Mouse (Mus musculus): ENCODE results near the gene Sh3bp5l. TPM values are rescaled to one million over a fixed set of nuclear protein-coding genes. Genes with fewer than 3 reads are reported as not detected.

The Sh3bp5l gene
- polyA plus RNA-seq, 1 experiment = 38.1 TPM

GRCm38 (mm10) chr11:58350628-58351027 is 20.1 kb downstream of the Sh3bp5l start:
- Histone ChIP-seq H3K79me2 (ENCODE audit: control insufficient read depth, insufficient read depth) (no peaks in the 10 kb centered on the region), H3K36me3 (ENCODE audit: control insufficient read depth, insufficient read depth) (no peaks in the 10 kb centered on the region), H3K4me3 (no peak overlapping the region), H3K27me3 (ENCODE audit: control insufficient read depth, insufficient read depth, insufficient read length) (no peaks in the 10 kb centered on the region), H3K4me2 (ENCODE audit: low read depth) (no peak overlapping the region), H3ac (ENCODE audit: control insufficient read depth, insufficient read length) (no peak overlapping the region)
- TF ChIP-seq TCF3 (IDR thresholded peaks at IDR 0.05; ENCODE audit: insufficient read length, low read depth) (no peak), E2F4 (IDR thresholded peaks at IDR 0.05; ENCODE audit: insufficient read depth) (no peak), MYOD1 (IDR thresholded peaks at IDR 0.05; ENCODE audit: control insufficient read depth in 1 of 3, insufficient read length in 2 of 3, low read depth in 2 of 3) (no peak), SRF (IDR thresholded peaks at IDR 0.05; ENCODE audit: control insufficient read depth, insufficient read length, low read depth) (no peak), MYOG (IDR thresholded peaks at IDR 0.05; ENCODE audit: control insufficient read depth in 1 of 3, insufficient read depth in 1 of 3, insufficient read length in 2 of 3, low read depth in 2 of 3) (no peak), POLR2AphosphoS2 (IDR thresholded peaks at IDR 0.05; ENCODE audit: insufficient read length, low read depth) (no peak), TCF12 (IDR thresholded peaks at IDR 0.05; ENCODE audit: insufficient read depth, poor library complexity, severe bottlenecking) (no peak), USF1 (IDR thresholded peaks at IDR 0.05; ENCODE audit: low read depth) (no peak), REST (IDR thresholded peaks at IDR 0.05; ENCODE audit: insufficient read depth, insufficient read length) (no peak), POLR2A (IDR thresholded peaks at IDR 0.05; ENCODE audit: insufficient read length, low read depth) (no peak), MAX (IDR thresholded peaks at IDR 0.05; ENCODE audit: low read depth) (no peak), CEBPB (IDR thresholded peaks at IDR 0.05; ENCODE audit: insufficient read depth, poor library complexity, severe bottlenecking) (no peak)

GRCm38 (mm10) chr11:58351179-58351578 is 20.7 kb downstream of the Sh3bp5l start:
- no peak overlapping the region for H3K4me3 ChIP-seq
- TF ChIP-seq MYOG (IDR thresholded peaks at IDR 0.05; ENCODE audit: control insufficient read depth in 1 of 3, insufficient read depth in 1 of 3, insufficient read length in 2 of 3, low read depth in 2 of 3) = no peak
- peak; percentile 31 for TF ChIP-seq POLR2AphosphoS2 (IDR thresholded peaks at IDR 0.05; ENCODE audit: insufficient read length, low read depth)
- H3ac ChIP-seq (ENCODE audit: control insufficient read depth, insufficient read length) = no peak overlapping the region
- H3K36me3 ChIP-seq (ENCODE audit: control insufficient read depth, insufficient read depth) = no peaks in the 10 kb centered on the region
- H3K27me3 ChIP-seq (ENCODE audit: control insufficient read depth, insufficient read depth, insufficient read length) = no peaks in the 10 kb centered on the region
- no peaks in the 10 kb centered on the region for H3K79me2 ChIP-seq (ENCODE audit: control insufficient read depth, insufficient read depth)
- H3K4me2 ChIP-seq (ENCODE audit: low read depth) = no peak overlapping the region

- no peak overlapping the region for H3K4me2 ChIP-seq (ENCODE audit: low read depth)
- H3K27me3 ChIP-seq (ENCODE audit: control insufficient read depth, insufficient read depth, insufficient read length) = no peaks in the 10 kb centered on the region
- TF ChIP-seq POLR2A (IDR thresholded peaks at IDR 0.05; ENCODE audit: insufficient read length, low read depth) (no peak), MAX (IDR thresholded peaks at IDR 0.05; ENCODE audit: low read depth) (no peak), TCF3 (IDR thresholded peaks at IDR 0.05; ENCODE audit: insufficient read length, low read depth) (no peak), REST (IDR thresholded peaks at IDR 0.05; ENCODE audit: insufficient read depth, insufficient read length) (no peak)
- H3ac ChIP-seq (ENCODE audit: control insufficient read depth, insufficient read length) = no peak overlapping the region
- no peaks in the 10 kb centered on the region for H3K79me2 ChIP-seq (ENCODE audit: control insufficient read depth, insufficient read depth)
- H3K36me3 ChIP-seq (ENCODE audit: control insufficient read depth, insufficient read depth) = no peaks in the 10 kb centered on the region
- no peak overlapping the region for H3K4me3 ChIP-seq
Observed at GRCm38 (mm10) chr11:58352681-58353548, 22.4 kb downstream of the Sh3bp5l start.

GRCm38 (mm10) chr11:58353709-58354108 is 23.2 kb downstream of the Sh3bp5l start:
- no peak for TF ChIP-seq SRF (IDR thresholded peaks at IDR 0.05; ENCODE audit: control insufficient read depth, insufficient read length, low read depth)
- TF ChIP-seq POLR2AphosphoS2 (IDR thresholded peaks at IDR 0.05; ENCODE audit: insufficient read length, low read depth) = no peak
- no peak for TF ChIP-seq USF1 (IDR thresholded peaks at IDR 0.05; ENCODE audit: low read depth)
- no peak for TF ChIP-seq MYOG (IDR thresholded peaks at IDR 0.05; ENCODE audit: control insufficient read depth in 1 of 3, insufficient read depth in 1 of 3, insufficient read length in 2 of 3, low read depth in 2 of 3)
- no peak for TF ChIP-seq REST (IDR thresholded peaks at IDR 0.05; ENCODE audit: insufficient read depth, insufficient read length)
- no peak for TF ChIP-seq E2F4 (IDR thresholded peaks at IDR 0.05; ENCODE audit: insufficient read depth)
- TF ChIP-seq TCF3 (IDR thresholded peaks at IDR 0.05; ENCODE audit: insufficient read length, low read depth) = no peak
- TF ChIP-seq CEBPB (IDR thresholded peaks at IDR 0.05; ENCODE audit: insufficient read depth, poor library complexity, severe bottlenecking) = no peak
- no peak for TF ChIP-seq MAX (IDR thresholded peaks at IDR 0.05; ENCODE audit: low read depth)
- no peak for TF ChIP-seq MYOD1 (IDR thresholded peaks at IDR 0.05; ENCODE audit: control insufficient read depth in 1 of 3, insufficient read length in 2 of 3, low read depth in 2 of 3)
- no peak for TF ChIP-seq TCF12 (IDR thresholded peaks at IDR 0.05; ENCODE audit: insufficient read depth, poor library complexity, severe bottlenecking)
- no peak for TF ChIP-seq POLR2A (IDR thresholded peaks at IDR 0.05; ENCODE audit: insufficient read length, low read depth)
- Histone ChIP-seq H3ac (ENCODE audit: control insufficient read depth, insufficient read length) (no peak overlapping the region), H3K36me3 (ENCODE audit: control insufficient read depth, insufficient read depth) (no peaks in the 10 kb centered on the region), H3K79me2 (ENCODE audit: control insufficient read depth, insufficient read depth) (no peaks in the 10 kb centered on the region), H3K4me2 (ENCODE audit: low read depth) (no peak overlapping the region), H3K4me3 (no peak overlapping the region), H3K27me3 (ENCODE audit: control insufficient read depth, insufficient read depth, insufficient read length) (no peaks in the 10 kb centered on the region)

GRCm38 (mm10) chr11:58354476-58354875 is 24.0 kb downstream of the Sh3bp5l start:
- H3K4me2 ChIP-seq (ENCODE audit: low read depth) = no peak overlapping the region
- H3ac ChIP-seq (ENCODE audit: control insufficient read depth, insufficient read length) = no peak overlapping the region
- no peaks in the 10 kb centered on the region for H3K79me2 ChIP-seq (ENCODE audit: control insufficient read depth, insufficient read depth)
- TF ChIP-seq USF1 (IDR thresholded peaks at IDR 0.05; ENCODE audit: low read depth) (no peak), POLR2A (IDR thresholded peaks at IDR 0.05; ENCODE audit: insufficient read length, low read depth) (no peak), MYOG (IDR thresholded peaks at IDR 0.05; ENCODE audit: control insufficient read depth in 1 of 3, insufficient read depth in 1 of 3, insufficient read length in 2 of 3, low read depth in 2 of 3) (no peak), MAX (IDR thresholded peaks at IDR 0.05; ENCODE audit: low read depth) (no peak), REST (IDR thresholded peaks at IDR 0.05; ENCODE audit: insufficient read depth, insufficient read length) (no peak), TCF12 (IDR thresholded peaks at IDR 0.05; ENCODE audit: insufficient read depth, poor library complexity, severe bottlenecking) (no peak), SRF (IDR thresholded peaks at IDR 0.05; ENCODE audit: control insufficient read depth, insufficient read length, low read depth) (no peak), POLR2AphosphoS2 (IDR thresholded peaks at IDR 0.05; ENCODE audit: insufficient read length, low read depth) (no peak), E2F4 (IDR thresholded peaks at IDR 0.05; ENCODE audit: insufficient read depth) (no peak)
- no peaks in the 10 kb centered on the region for H3K36me3 ChIP-seq (ENCODE audit: control insufficient read depth, insufficient read depth)
- no peak overlapping the region for H3K4me3 ChIP-seq
- H3K27me3 ChIP-seq (ENCODE audit: control insufficient read depth, insufficient read depth, insufficient read length) = no peaks in the 10 kb centered on the region
